Mouse (Mus musculus) lung, postnatal 10 days (tissue): Measurements from ENCODE around the gene Sema4f.

ENCODE experiments used
- DNase-seq: peaks from one replicate; pipeline ENCODE4 v3.0.0; 2021

Sema4f gene

DNA sequence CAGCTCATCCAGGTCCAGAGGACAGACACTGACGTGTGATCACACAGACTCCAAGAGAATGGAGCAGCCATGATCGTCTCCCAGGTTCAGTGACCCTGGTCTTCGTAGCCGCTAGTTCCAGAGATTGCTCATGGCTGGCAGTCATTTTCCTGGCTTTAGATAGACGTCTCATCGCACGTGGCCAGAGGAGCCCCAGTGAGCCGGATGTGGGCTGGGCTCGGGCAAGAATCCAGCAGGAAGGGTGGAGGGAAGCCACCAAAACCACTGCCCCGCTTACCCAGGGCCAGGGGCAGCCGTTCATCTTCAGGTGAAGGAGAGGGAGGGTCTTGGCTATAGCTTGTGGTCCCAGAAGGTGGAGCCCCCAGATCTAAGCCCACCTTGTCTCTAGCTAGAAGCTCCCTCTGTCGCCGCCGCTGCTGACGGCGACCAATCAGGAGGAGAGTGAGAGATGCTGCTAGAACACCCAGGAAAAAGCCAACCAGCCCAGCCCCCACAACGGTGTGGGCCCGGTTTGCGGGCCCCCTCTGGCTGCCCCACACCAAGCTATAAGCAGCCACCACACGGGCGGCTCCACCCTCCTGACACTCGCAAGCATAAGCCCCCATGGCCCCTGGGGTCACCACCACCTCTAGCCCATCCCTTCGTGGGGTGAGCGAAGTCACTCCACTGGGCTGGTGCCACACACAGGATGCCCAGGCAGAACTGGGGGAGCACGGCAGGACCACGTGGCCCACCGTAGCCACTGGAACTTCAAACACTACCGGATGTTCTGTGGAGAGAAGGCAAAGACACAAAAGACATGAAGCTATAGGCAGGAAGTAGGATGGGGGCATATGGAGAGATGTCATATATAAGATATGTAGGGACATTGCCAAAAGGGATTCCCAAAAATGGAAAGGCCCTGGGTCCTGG is 26.0 kb downstream of the Sema4f start:
- peak; percentile 55 for DNase-seq

DNA sequence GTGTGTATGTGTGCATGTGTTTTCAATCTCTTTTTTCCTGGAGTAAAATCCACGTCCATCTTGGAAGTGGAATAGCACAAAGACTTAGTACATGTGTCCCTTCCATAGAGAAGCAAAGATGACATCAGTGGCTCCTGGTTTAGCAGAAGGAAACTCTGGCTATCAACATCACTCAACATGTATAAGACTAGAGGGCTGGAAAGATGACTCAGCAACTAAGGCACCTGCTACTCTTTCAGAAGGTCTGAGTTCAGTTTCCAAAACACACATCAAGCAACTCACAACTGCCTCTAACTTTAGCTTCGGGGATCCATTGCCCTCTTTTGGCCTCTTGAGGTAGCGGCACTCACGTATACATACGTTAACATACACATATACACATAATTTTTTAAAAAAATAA is 28.3 kb downstream of the Sema4f start:
- no peak for DNase-seq

DNA sequence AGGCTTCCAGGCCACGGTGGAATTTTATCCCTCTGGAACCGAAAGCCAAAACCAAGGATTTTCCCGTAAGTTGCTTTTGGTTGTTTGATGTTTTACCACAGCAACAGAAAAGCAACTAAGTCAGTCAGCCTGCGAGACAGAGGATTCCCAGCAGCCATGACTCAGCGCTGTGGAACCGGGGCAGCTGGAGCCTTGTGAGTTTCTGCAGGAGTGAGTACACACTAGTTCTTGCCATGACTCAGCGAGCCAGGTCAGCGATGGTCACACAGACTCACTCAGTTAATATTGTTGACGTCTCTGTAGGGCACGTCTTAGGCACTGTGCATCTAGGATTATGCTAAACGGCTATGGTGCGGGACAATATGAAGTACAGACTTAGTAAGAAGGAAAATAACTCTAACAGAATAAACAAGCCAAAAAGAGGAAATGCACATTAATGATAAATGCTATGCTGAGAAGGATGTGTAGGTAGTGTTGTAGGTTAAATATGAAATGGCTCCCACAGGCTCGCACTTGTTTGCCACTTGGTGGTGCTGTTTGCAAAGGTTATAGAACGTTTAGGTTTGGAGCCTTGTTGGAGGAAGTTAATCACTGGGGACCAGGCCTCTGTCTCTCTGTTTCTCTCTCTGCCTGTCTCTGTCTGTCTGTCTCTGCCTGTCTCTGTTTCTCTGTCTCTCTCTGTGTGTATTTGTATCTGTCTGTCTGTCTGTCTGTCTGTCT is 30.3 kb downstream of the Sema4f start:
- peak; percentile 25 for DNase-seq

DNA sequence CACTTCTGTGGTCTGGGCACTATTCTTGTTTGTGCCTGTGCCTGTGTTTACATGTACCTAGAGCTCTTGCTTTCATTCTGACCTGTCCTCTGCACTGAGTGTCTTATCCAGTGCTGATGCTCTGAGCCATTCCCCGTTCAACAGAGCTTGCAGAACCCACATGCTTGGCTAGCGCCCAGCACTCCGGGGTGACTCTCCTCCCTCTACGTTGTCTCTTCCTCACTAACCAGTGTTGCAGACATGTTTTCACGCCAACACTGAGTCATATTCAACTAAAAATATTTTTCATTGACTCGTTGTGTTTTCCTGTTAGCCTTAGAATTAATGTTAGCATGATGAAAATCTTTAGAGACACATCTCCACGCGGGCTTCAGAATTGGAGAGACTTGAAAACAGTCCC is 31.5 kb downstream of the Sema4f start:
- no peak for DNase-seq

DNA sequence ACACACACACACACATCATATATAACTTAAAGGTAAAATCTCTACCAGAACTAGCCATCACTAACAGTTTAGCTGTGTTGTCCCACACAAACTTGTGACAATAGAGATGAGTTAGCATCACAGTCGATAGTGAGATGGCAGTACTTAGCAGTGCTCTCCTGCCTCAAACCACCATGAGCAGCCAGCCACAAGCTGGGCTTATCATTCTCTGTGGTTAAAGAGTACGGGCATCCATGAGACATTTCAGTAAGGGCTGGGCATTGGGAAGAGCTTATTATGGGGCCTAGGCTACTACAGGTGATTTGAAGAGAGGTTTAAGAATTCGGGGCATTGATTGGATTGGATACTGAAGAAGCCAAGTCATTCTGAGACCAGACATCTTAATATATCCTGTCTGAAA is 32.6 kb downstream of the Sema4f start:
- no peak for DNase-seq

DNA sequence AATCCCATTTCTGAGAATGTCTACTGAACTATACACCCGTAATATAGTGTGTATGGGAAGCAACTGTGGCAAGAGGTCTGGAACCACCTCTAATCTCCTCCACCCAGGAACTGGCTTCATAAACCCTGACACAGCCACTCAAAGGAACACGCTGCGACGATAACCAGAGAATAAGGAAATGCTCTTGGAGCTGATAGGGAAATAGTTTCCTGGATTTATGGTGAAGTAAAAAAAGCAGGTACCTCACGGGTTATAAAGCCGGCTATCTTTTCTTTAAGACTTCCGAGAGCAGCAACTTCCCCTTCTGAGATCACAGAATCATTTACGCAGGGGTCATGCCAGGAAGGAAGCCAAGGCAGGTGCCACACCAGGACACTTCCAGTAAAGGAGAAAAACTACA is 37.0 kb downstream of the Sema4f start:
- no peak for DNase-seq

DNA sequence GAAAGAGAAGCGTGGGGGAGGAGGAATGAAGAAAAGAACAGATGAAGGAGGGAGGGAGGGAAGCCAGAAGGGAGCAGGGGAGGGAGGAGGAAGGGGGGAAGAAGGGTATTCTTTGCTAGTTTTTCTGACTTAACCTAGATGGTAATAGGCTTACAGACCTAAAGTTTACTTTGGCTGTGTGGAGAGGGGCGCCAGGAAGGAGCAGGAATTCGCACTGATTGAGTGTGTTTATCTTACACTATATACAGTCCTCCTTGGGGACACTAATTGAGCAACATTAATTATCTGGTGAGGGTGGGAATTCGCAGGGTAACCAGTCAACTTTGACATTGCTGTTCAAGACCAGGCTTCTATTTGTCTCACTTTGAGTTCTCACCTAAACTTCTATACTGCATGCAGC is 40.8 kb downstream of the Sema4f start:
- no peak for DNase-seq

DNA sequence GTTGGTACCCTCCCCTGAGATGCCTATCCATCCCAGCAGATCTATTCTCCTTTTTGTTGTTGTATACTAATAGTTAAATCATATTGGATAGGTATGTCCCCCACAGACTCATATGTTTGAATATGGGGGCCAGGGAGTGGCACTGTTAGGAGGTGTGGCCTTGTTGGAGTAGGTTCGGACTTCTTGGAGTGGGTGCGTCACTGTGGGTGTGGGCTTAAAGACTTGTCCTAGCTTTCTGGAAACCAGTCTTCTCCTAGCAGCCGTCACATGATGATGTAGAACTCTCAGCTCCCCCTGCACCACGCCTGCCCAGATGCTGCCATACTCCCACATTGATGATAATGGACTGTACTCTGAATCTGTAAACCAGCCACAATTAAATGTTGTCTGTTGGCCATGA is 41.3 kb downstream of the Sema4f start:
- DNase-seq: no peak

DNA sequence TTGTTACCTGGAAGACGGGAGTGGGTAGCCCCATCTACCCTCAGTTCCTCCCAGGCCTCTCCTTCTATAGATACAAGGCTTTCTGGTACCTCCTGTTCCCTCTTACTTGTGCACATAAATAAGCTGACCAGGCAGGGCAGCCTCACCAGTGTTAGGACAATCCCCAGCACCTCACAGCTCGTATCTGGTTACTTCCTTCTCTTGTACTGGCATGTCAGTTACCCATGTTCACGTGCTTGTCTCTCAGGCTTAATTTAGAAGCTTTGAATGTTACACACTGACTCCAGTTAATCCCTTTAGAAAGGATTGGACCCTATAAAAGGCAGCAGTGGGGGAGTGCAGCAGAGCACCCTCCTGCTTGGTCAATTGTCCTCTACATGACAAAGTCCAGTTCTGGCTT is 42.3 kb downstream of the Sema4f start:
- no peak for DNase-seq

DNA sequence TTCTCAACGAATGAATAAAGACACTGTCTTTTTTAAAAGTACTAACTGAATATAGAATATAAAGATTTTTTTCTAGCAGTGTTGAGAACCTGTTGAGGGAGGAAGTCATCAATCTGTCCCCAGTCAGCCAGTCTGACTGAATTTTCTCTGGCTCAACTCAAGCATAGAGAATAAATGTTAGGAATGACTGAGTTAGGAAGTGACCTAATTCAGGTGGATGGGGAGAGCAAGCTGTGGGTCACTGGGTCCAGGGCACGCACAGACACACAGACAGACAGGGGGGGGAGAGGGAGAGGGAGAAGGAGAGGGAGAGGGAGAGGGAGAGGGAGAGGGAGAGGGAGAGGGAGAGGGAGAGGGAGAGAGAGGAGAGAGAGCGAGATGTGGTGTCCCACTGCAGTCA is 46.2 kb downstream of the Sema4f start:
- no peak for DNase-seq

DNA sequence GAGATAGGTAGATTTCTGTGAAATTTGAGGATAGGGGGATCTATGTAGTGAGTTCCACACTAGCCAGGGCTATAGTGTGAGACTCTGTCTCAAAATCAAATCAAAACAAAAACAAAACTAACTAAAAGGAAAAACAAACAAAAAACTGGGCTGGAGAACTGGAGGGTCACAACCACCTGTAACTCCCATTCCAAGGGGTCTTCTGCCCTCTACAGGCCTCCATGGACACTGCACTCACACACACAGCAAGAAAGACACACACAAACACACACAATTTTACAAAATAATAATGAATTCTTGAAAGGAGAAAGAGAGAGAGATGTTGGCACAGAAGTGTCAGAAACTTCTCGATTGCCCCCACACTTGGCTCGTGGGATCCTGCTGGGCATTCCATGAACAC is 47.0 kb downstream of the Sema4f start:
- peak; percentile 40 for DNase-seq

DNA sequence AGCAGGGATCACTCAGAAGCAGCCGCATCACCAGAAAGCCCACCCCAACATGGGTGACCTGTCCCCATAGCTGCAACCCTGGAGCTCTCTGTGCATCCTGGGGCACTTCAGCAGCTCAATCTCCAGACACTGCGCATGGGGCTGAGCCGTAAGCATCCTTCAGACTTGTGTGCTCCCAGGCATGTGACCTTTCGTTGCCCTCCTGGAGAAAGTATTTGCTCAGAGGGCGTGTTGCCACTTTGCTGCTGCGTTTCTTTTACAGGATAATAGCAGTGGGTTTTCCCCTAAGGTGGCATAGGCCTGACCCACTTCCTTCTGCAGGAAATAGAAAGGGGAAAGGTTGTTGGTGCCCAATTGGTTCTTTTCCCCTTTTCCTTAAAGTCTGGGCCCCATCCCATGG is 48.1 kb downstream of the Sema4f start:
- peak; percentile 41 for DNase-seq

DNA sequence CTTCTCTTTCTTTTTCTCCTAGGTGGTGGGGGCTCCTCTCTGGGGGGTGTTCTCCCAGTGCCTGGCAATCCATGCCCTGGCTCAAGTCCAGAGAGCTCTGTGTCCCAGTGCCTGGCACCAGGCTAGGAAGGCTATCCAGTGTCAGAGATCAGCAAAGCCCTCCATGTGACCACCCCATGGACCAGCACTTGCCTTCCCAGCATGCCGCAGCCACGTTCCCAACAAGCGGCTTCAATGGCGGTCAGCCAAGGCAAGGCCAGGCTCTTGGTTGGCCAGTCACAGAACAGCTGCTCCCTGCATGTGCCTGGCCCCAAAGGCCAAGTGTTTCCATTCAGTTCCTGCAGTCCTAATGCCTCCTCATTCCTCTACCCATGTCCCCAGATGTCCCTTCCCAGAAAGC is 53.2 kb downstream of the Sema4f start:
- peak; percentile 55 for DNase-seq

DNA sequence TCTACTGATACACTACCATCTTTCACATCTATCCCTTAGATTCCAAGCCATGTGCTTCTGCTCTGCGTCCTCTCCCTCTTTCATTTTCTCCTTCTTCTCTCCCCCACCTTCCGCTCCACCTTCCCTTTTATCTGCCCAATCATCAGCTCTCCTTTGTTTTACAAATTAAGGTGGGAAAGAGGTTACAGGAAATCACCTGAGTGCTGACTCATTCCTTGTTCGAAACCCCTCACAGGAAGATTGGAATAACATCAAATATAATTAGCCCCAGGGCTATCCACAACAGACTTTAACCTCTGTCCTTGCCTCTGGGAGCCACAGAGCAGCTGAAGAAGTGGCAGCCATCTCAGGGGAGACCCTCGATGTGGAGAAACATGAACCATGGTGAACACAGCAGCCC is 53.7 kb downstream of the Sema4f start:
- no peak for DNase-seq

DNA sequence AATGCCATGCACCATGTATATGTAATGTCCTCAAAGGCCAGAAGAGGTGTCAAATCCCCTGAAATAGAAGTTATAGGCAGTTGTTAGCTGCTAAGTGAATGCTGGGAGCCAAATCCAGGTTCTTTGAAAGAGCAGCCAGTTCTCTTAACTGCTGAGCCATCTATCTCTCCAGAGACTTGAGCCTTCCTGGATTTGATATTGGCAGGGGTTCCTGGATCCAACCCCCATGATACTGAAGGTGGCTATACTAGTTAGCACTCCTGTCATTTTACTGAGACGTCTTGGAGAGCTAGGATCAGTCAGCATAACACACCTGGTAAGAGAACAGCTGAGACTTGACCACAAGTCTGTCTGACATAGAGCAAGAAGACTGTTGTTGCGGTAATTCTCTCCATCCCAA is 54.1 kb downstream of the Sema4f start:
- no peak for DNase-seq

DNA sequence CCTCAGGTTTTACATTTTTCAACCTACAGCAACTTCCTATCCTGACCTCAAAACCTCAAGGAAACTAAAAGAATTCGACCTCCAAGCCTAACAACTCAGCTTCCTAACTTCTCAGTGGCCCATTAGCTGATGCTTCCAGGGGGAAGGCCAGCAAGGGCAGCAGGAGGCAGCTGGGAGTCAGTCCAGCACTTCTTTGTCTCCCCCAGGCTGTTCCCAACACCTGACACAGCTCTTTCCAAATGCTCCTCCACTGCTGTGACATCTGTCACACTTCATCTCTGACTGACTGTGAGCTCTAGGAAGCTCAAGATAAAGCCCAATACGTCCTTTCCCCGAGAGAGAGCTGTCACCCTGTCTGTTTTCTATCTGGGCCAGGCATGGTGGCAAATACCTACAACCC is 55.0 kb downstream of the Sema4f start:
- DNase-seq: no peak

DNA sequence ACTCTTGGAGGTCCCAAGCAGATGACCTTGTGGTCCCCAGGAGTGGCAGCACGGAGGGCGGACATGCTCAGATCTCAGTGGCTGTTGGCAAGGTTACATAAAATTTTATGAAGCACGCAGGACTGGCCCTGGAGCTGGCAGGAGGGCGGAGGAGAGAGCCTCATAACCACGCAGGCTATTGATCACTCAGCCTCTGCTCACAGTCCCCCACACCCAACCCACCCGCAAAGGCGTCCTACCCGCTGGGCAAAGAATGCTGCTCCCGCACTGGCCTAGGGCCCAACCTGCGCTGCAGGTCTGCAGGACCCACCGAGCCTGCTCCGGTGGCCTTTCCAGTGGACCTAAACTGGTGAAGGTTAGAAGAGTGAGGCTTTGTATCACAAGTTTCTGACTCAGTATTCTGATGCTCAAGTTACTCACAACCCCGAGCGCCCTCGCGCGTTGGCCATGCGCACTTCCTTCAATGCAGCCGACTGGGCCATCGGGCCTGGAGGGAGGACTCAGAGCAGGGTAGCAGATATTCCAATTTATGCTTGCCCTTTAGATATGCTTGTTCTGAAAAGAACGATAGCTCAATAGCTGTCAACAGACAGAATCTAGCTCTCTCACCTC is 58.0 kb downstream of the Sema4f start:
- peak; percentile 72 for DNase-seq

DNA sequence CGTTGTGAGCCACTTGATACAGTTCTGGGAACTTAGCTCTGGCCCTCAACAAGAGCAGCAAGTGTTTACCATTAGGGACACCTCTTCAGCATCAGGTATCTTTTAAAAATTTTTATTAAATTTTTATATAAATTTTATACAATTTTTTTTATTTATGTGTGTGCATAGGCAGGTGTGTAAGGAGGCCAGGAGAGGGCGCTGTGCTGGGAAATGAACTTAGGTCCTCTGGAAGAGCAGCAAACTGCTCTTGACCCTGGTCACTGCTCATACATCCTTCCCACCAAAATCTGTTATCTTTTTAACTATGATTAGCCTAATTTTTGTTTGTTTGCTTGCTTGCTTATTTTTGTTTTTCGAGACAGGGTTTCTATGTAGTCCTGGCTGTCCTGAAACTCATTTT is 58.8 kb downstream of the Sema4f start:
- DNase-seq: peak; percentile 35

DNA sequence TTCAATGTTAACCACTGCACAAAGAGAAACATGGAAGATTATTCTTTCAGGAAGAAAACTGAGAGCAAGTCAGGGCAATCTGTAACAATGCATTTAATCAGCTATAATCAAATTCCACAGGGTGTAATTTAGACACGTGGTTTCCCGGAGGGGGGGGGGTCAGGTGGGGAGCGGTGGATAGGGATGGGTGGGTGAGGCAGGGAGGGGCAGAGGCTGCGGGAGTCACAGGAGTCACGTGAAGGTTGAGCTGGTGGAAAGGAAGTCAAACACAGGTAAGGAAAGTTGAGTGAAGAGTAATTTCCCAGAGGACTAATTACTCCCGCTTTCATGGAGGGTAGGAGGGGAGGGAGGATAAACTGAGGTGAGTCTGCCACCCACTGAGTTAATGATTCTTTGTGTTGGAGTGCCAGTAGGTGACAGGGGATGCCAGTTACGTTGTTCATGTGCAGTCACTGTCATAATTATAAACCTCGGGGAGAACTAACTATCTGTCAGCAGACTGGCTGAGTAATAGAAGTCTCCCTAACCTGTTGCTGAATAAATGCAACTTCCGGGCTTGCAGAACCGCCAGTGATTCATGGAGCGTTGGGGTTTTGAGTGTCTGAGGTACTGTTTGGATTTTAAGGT is 60.0 kb downstream of the Sema4f start:
- DNase-seq: no peak

DNA sequence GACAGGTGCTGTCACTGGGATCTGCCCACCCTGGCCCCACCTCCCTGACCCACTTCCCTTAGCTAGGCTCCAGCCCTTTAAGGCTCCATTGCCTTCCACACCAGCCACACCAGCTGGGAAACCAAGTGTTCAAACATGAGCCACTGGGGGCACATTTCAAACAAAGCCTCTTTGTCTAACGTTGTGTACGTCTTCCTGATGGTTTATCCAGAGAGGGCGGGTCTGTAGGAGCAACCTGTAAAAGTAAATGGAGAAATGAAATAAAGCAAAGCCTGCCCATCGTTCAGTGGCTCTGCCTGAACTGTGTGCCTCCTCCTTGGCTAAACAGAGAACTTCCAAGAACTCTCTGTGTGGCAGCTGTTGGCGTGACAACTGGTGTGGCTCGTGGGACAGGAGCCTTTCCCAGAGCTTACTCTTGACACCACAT is 64.0 kb downstream of the Sema4f start:
- DNase-seq: no peak

DNA sequence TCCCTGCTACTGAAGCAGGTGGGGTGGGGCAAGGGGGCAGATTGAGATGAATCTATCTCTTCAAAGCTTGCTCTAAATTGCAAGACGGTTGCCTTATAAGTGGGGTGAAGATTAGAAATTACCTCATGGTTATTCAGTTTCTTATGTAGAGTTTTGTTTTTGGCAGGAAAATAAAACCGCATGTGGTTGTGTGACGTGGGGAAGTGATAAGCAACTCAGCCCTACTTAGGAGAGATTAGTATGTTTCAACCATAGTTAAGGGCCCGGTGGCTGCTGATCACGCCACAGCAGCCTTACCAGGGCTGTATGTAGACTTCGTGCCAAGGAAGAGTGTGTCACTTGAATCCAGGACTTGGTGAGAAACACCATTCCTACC is 67.2 kb downstream of the Sema4f start:
- DNase-seq: no peak

DNA sequence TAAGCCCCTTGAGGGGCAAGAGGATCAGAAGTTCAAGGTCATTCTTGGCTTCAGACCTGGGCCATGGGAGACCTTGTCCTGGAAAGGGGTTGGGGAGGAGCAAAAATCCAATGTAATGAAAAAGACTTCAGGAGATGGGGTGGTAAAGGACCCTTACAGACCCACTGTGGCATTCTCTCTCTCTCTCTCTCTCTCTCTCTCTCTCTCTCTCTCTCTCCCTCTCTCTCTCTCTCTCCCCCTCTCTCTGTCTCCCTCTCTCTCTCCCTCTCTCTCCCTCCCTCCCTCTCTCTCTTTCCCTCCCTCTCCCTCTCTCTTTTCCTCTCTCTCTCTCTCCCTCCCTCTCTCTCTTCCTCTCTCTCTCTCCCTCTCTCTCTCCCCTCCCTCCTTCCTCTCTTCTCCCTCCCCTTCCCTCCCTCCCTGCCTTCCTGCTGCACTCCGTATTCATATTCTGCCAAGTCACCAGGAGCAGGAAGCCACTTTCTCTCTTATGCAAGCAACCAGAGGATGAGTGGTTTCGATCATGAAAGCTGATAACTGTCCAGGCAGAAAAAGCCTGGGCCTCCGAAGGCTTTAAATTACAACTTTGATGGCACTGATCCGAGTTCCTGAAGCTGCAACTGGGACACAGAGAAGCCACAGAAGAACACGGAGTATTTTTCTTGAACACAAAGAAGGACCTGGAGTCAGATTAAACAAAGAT is 67.8 kb downstream of the Sema4f start:
- no peak for DNase-seq

DNA sequence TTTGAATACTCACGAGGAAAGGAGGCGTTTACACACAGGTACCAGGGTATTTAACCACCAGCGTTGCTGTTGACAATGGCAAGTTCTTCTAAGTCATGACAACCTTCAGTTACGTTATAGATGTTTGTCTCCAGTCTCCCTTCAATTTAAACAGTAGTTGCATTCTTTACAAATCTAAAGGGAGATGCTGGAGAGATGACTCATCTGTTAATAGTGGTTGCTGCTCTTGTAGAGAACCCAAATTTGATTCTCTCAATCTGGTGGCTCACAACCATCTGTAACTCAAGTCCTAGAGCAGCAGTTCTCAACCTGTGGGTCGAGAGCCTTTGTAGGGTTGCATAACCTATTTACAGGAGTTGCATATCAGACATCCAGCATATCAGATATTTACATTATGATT is 71.1 kb downstream of the Sema4f start:
- no peak for DNase-seq
